Mouse (Mus musculus) MEL (cell line): ENCODE data around the gene Phf12. TPM values are rescaled to one million over a fixed set of nuclear protein-coding genes. Genes with fewer than 3 reads are reported as not detected.

Source experiments
- DNase-seq: peaks from one replicate; pipeline ENCODE4 v3.0.0; 2011; ENCODE audit warnings: low read depth, low spot score
- H3K27ac ChIP-seq: 2 replicates; pipeline ENCODE4 v1.5.1; 2012; ENCODE audit warnings: low read depth, mild to moderate bottlenecking, control low read depth, low read length, moderate library complexity; ENCODE audit not compliant: control insufficient read depth
- H3K27me3 ChIP-seq, 2 experiments: fragments of 150-350 bp in 1 of 2; sonication (generic) in 1 of 2; 2 replicates each; pipeline ENCODE4 v1.6.1; 2012; ENCODE audit warnings: low read length in 2 of 2, mild to moderate bottlenecking in 2 of 2, improper control_type of control experiment in 1 of 2, moderate library complexity in 1 of 2; ENCODE audit not compliant: insufficient read depth in 2 of 2, control insufficient read depth in 1 of 2
- H3K36me3 ChIP-seq, 2 experiments: 2 replicates each; pipeline ENCODE4 v1.6.1; 2012 to 2014; ENCODE audit warnings: low read length in 2 of 2, improper control_type of control experiment in 1 of 2, inconsistent platforms in 1 of 2, mild to moderate bottlenecking in 1 of 2; ENCODE audit not compliant: insufficient read depth in 2 of 2, control insufficient read depth in 1 of 2
- H3K4me1 ChIP-seq, 2 experiments: fragments of 150-350 bp in 1 of 2; sonication (generic) in 1 of 2; 2 replicates each; pipeline ENCODE4 v1.6.1; 2012; ENCODE audit warnings: low read length in 2 of 2, improper control_type of control experiment in 1 of 2, mild to moderate bottlenecking in 1 of 2; ENCODE audit not compliant: insufficient read depth in 2 of 2, control insufficient read depth in 1 of 2
- H3K4me3 ChIP-seq, 2 experiments: fragments of 150-350 bp in 1 of 2; sonication (generic) in 1 of 2; 2 replicates each; pipeline ENCODE4 v1.5.1; 2012; ENCODE audit warnings: low read depth in 2 of 2, low read length in 2 of 2, mild to moderate bottlenecking in 2 of 2, moderate library complexity in 2 of 2, control low read depth in 1 of 2, improper control_type of control experiment in 1 of 2; ENCODE audit not compliant: control insufficient read depth in 1 of 2, insufficient read depth in 1 of 2
- H3K79me2 ChIP-seq: 2 replicates; pipeline ENCODE4 v1.6.1; 2012; ENCODE audit warnings: mild to moderate bottlenecking, low read length, moderate library complexity; ENCODE audit not compliant: control insufficient read depth, poor library complexity, insufficient read depth
- H3K9ac ChIP-seq: 2 replicates; pipeline ENCODE4 v1.6.1; 2012; ENCODE audit warnings: low read depth, mild to moderate bottlenecking, control low read depth, low read length, moderate library complexity; ENCODE audit not compliant: control insufficient read depth, poor library complexity, severe bottlenecking
- H3K9me3 ChIP-seq: fragments of 150-350 bp; sonication (generic); replicated peaks from 2 replicates; pipeline ENCODE4 v1.6.1; 2012; ENCODE audit warnings: mild to moderate bottlenecking, low read length, improper control_type of control experiment, moderate library complexity; ENCODE audit not compliant: insufficient read depth
- CTCF ChIP-seq, 3 experiments: IDR thresholded peaks in 2 of 3; conservative IDR thresholded peaks in 1 of 3; 2 replicates each; pipeline ENCODE4 v1.5.1; 2011 to 2012; ENCODE audit warnings: low read length in 3 of 3, low read depth in 2 of 3, mild to moderate bottlenecking in 2 of 3, improper control_type of control experiment in 1 of 3, inconsistent platforms in 1 of 3, mixed read lengths in 1 of 3, moderate library complexity in 1 of 3; ENCODE audit not compliant: control insufficient read depth in 1 of 3, insufficient read depth in 1 of 3, poor library complexity in 1 of 3, severe bottlenecking in 1 of 3
- ETS1 ChIP-seq: IDR thresholded peaks from 2 replicates; pipeline ENCODE4 v1.6.1; 2012; ENCODE audit warnings: low read depth, mild to moderate bottlenecking, inconsistent platforms, low read length, improper control_type of control experiment, moderate library complexity
- HCFC1 ChIP-seq: IDR thresholded peaks from 2 replicates; pipeline ENCODE4 v1.6.1; 2012; ENCODE audit warnings: low read depth, mild to moderate bottlenecking, inconsistent platforms, low read length, improper control_type of control experiment, moderate library complexity
- MAFK ChIP-seq: IDR thresholded peaks from 2 replicates; pipeline ENCODE4 v1.6.1; 2011; ENCODE audit warnings: low read depth, mild to moderate bottlenecking, low read length, improper control_type of control experiment, borderline replicate concordance
- MXI1 ChIP-seq: IDR thresholded peaks from 2 replicates; pipeline ENCODE4 v1.6.1; 2011; ENCODE audit warnings: mild to moderate bottlenecking, low read depth, low read length, improper control_type of control experiment
- NELFE ChIP-seq: IDR thresholded peaks from 2 replicates; pipeline ENCODE4 v1.6.1; 2011; ENCODE audit warnings: low read depth, low read length, improper control_type of control experiment
- NRF1 ChIP-seq: IDR thresholded peaks from 2 replicates; pipeline ENCODE4 v1.6.1; 2014; ENCODE audit warnings: low read depth, mild to moderate bottlenecking, inconsistent platforms, low read length, improper control_type of control experiment, moderate library complexity; ENCODE audit not compliant: poor library complexity, insufficient read depth, severe bottlenecking
- POLR2A ChIP-seq, 2 experiments: IDR thresholded peaks; 2 replicates each; pipeline ENCODE4 v1.6.1; 2011 to 2012; ENCODE audit warnings: low read length in 2 of 2, mild to moderate bottlenecking in 2 of 2, control low read depth in 1 of 2, improper control_type of control experiment in 1 of 2, low read depth in 1 of 2, moderate library complexity in 1 of 2; ENCODE audit not compliant: control insufficient read depth in 1 of 2, insufficient read depth in 1 of 2, poor library complexity in 1 of 2
- POLR2AphosphoS2 ChIP-seq: IDR thresholded peaks from 2 replicates; pipeline ENCODE4 v1.6.1; 2011; ENCODE audit warnings: low read length, improper control_type of control experiment
- RAD21 ChIP-seq: IDR thresholded peaks from 2 replicates; pipeline ENCODE4 v1.6.1; 2011; ENCODE audit warnings: mild to moderate bottlenecking, low read depth, low read length, improper control_type of control experiment
- SIN3A ChIP-seq: IDR thresholded peaks from 2 replicates; pipeline ENCODE4 v1.6.1; 2012; ENCODE audit warnings: low read length, improper control_type of control experiment, inconsistent platforms
- TAL1 ChIP-seq: IDR thresholded peaks from 2 replicates; pipeline ENCODE4 v1.6.1; 2012; ENCODE audit warnings: mild to moderate bottlenecking, inconsistent platforms, low read length, moderate library complexity, mixed read lengths
- TCF12 ChIP-seq: IDR thresholded peaks from 2 replicates; pipeline ENCODE4 v1.6.1; 2014; ENCODE audit warnings: low read depth, mild to moderate bottlenecking, inconsistent platforms, low read length, improper control_type of control experiment, moderate library complexity
- USF1 ChIP-seq: IDR thresholded peaks from 2 replicates; pipeline ENCODE4 v1.6.1; 2014; ENCODE audit warnings: low read depth, mild to moderate bottlenecking, inconsistent platforms, low read length, improper control_type of control experiment, moderate library complexity
- ZKSCAN1 ChIP-seq: IDR thresholded peaks from 2 replicates; pipeline ENCODE4 v1.6.1; 2012; ENCODE audit warnings: low read depth, mild to moderate bottlenecking, inconsistent platforms, low read length, improper control_type of control experiment, moderate library complexity
- ZNF384 ChIP-seq: IDR thresholded peaks from 2 replicates; pipeline ENCODE4 v1.6.1; 2012; ENCODE audit warnings: low read depth, mild to moderate bottlenecking, inconsistent platforms, low read length, improper control_type of control experiment
- polyA plus RNA-seq, 2 experiments: library from polyadenylated mRNA; stranded (reverse) in 1 of 2; unstranded in 1 of 2; fragments of >175 nt in 1 of 2; fragments of >200 nt in 1 of 2; gene quantifications; 2 replicates each; pipeline versions ENCODE4 v1.2.1 to v1.2.4; 2012; ENCODE audit warnings: low replicate concordance in 2 of 2, low read depth in 1 of 2; ENCODE audit not compliant: insufficient read length in 2 of 2, insufficient read depth in 1 of 2, missing spikeins in 1 of 2
- total RNA-seq: library from RNA; depleted of rRNA; stranded (reverse); fragments of 300-350 nt; gene quantifications from 2 replicates; pipeline ENCODE4 v1.2.3, GENCODE M21; 2012

The Phf12 gene
- total and polyA plus RNA-seq, 3 experiments = 20.7 to 56.9 (median 43.8) TPM

DNA sequence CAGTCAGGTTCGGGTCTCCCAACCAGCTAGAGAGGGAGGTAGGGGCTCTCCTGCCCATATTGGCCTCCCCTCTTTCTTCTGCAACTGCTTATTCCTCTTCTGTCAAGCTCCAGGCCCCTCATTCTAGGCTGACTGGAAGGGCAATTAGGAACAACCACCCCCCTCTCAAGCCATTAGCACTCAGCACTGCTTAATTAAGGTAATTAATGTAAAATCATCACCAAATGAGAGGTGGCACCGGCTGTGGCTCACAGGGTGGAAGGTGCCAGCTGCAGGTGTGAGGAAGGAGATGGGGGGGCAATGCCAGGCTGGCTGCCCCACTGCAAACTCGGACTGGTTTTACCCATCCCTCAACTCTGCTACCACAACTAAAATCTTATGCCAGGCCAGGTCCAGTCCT, 26.1 kb upstream of the Phf12 start:
- no peak for TF ChIP-seq SIN3A
- no peak for TF ChIP-seq NELFE
- no peak for TF ChIP-seq TCF12
- TF ChIP-seq POLR2AphosphoS2 = no peak
- no peak for TF ChIP-seq USF1
- TF ChIP-seq MAFK = no peak
- TF ChIP-seq HCFC1 = no peak
- no peak for TF ChIP-seq TAL1
- no peak for TF ChIP-seq NRF1
- no peak for TF ChIP-seq CTCF (IDR thresholded peaks at IDR 0.05 in 2 of 3, conservative IDR thresholded peaks at IDR 0.05 in 1 of 3; ENCODE audit: control insufficient read depth in 1 of 3, insufficient read depth in 1 of 3, low read depth in 2 of 3, low read length in 3 of 3, poor library complexity in 1 of 3, severe bottlenecking in 1 of 3)
- no peak for TF ChIP-seq POLR2A (IDR thresholded peaks at IDR 0.05; ENCODE audit: control insufficient read depth in 1 of 2, insufficient read depth in 1 of 2, low read depth in 1 of 2, low read length in 2 of 2, poor library complexity in 1 of 2)
- H3K27ac ChIP-seq = no peak overlapping the region
- H3K9ac ChIP-seq = no peak overlapping the region
- H3K27me3 ChIP-seq = peaks cover 28% of the 10 kb centered on the region in 2 experiments
- H3K79me2 ChIP-seq = no peaks in the 10 kb centered on the region
- H3K4me1 ChIP-seq = peaks cover 0 to 6% of the 10 kb centered on the region in 2 experiments; a peak in 2 of 4 replicates
- no peaks in the 10 kb centered on the region for H3K9me3 ChIP-seq
- H3K4me3 ChIP-seq = no peak overlapping the region
- DNase-seq = no peak
- peaks cover 0 to 6% of the 10 kb centered on the region in 2 experiments; a peak in 2 of 4 replicates for H3K36me3 ChIP-seq

- Histone ChIP-seq H3K4me1 (no peaks in the 10 kb centered on the region), H3K27me3 (peaks cover 28% of the 10 kb centered on the region in 2 experiments), H3K27ac (no peak overlapping the region), H3K9ac (no peak overlapping the region), H3K79me2 (no peaks in the 10 kb centered on the region), H3K9me3 (no peaks in the 10 kb centered on the region), H3K36me3 (no peaks in the 10 kb centered on the region), H3K4me3 (no peak overlapping the region)
- DNase-seq = no peak
- TF ChIP-seq ZKSCAN1 = no peak
- no peak for TF ChIP-seq MAFK
- no peak for TF ChIP-seq MXI1
- no peak for TF ChIP-seq POLR2A (IDR thresholded peaks at IDR 0.05; ENCODE audit: control insufficient read depth in 1 of 2, insufficient read depth in 1 of 2, low read depth in 1 of 2, low read length in 2 of 2, poor library complexity in 1 of 2)
- no peak for TF ChIP-seq ETS1
- no peak for TF ChIP-seq RAD21
- no peak for TF ChIP-seq SIN3A
- no peak for TF ChIP-seq ZNF384
- TF ChIP-seq NELFE = no peak
Measured at GRCm38 (mm10) chr11:77958268-77958667, 24.3 kb upstream of the Phf12 start.
